Mouse (Mus musculus) midbrain, postnatal 0 days (tissue): Measurements from ENCODE around the gene Ppp2r5e. TPM values are rescaled to one million over a fixed set of nuclear protein-coding genes. Genes with fewer than 3 reads are reported as not detected.
A peak's percentile ranks its signal among the peaks of the same experiment; 100 is the strongest.

Source experiments
- ATAC-seq: fragments of 200-750 bp; cut with Nextera tagmentation; 2 replicates; pipeline ENCODE4 v1.8.0; 2017; ENCODE audit warnings: moderate number of reproducible peaks, mild to moderate bottlenecking, moderate TSS enrichment, moderate library complexity; ENCODE audit not compliant: low FRiP score
- DNase-seq: peaks from one replicate; pipeline ENCODE4 v3.0.0-alpha.2; 2015; ENCODE audit warnings: low spot score
- H3K27ac ChIP-seq: fragments of 300-500 bp; sonication (generic); 2 replicates; pipeline ENCODE4 v1.5.1; 2014; ENCODE audit warnings: low read depth, mild to moderate bottlenecking, low read length, mixed read lengths
- H3K27me3 ChIP-seq: fragments of 300-500 bp; sonication (generic); 2 replicates; pipeline ENCODE4 v1.6.1; 2014; ENCODE audit warnings: low read length, control low read depth, mixed read lengths; ENCODE audit not compliant: insufficient read depth
- H3K36me3 ChIP-seq: fragments of 300-500 bp; sonication (generic); 2 replicates; pipeline ENCODE4 v1.6.1; 2014; ENCODE audit warnings: low read length, control low read depth, mixed read lengths; ENCODE audit not compliant: insufficient read depth
- H3K4me1 ChIP-seq: fragments of 300-500 bp; sonication (generic); 2 replicates; pipeline ENCODE4 v1.6.1; 2014; ENCODE audit warnings: mild to moderate bottlenecking, control low read depth, antibody characterized with exemption, low read length, mixed read lengths; ENCODE audit not compliant: insufficient read depth
- H3K4me2 ChIP-seq: fragments of 300-500 bp; sonication (generic); 2 replicates; pipeline ENCODE4 v1.6.1; 2014; ENCODE audit warnings: low read depth, mild to moderate bottlenecking, low read length, mixed read lengths; ENCODE audit not compliant: poor library complexity, severe bottlenecking
- H3K4me3 ChIP-seq: fragments of 300-500 bp; sonication (generic); 2 replicates; pipeline ENCODE4 v1.5.1; 2014; ENCODE audit warnings: low read depth, mild to moderate bottlenecking, low read length, moderate library complexity
- H3K9ac ChIP-seq: fragments of 300-500 bp; sonication (generic); replicated peaks from 2 replicates; pipeline ENCODE4 v1.6.1; 2014; ENCODE audit warnings: mild to moderate bottlenecking, low read length, moderate library complexity, mixed read lengths; ENCODE audit not compliant: poor library complexity, severe bottlenecking
- H3K9me3 ChIP-seq: fragments of 300-500 bp; sonication (generic); 2 replicates; pipeline ENCODE4 v1.6.1; 2016; ENCODE audit warnings: low read length, control low read depth
- CTCF ChIP-seq: IDR thresholded peaks from 2 replicates; pipeline ENCODE4 v1.5.1; 2016; ENCODE audit warnings: antibody characterized with exemption, mild to moderate bottlenecking
- WGBS: fragments of 180-500 bp; shearing (Covaris S2); extraction: QIAGEN DNeasy Blood & Tissue Kit; methylation state at CpG from one replicate; pipeline ENCODE4 v1.1.7; 2014; 5-methylcytosine and 5-hydroxymethylcytosine counted together
- polyA plus RNA-seq: library from polyadenylated mRNA; unstranded; fragments of >200 nt; fragmentation: Nextera tagmentation; extraction: Ambion mirVana; gene quantifications from 2 replicates; pipeline ENCODE4 v1.2.1, GENCODE M21; 2015
- total RNA-seq: library from RNA; depleted of rRNA; stranded (reverse); fragments of >200 nt; gene quantifications from 2 replicates; pipeline ENCODE4 v1.2.3, GENCODE M21; 2014

Gene Ppp2r5e
- total and polyA plus RNA-seq, 2 experiments from 2014 or later = 22.8 to 32.9 TPM

- Histone ChIP-seq H3K4me3 (no peak overlapping the region), H3K9me3 (no peaks in the 10 kb centered on the region), H3K9ac (no peak overlapping the region), H3K36me3 (no peaks in the 10 kb centered on the region), H3K27ac (no peak overlapping the region), H3K4me1 (no peaks in the 10 kb centered on the region), H3K4me2 (no peak overlapping the region), H3K27me3 (no peaks in the 10 kb centered on the region)
- DNase-seq (no peak), ATAC-seq (no peak)
- WGBS = 52% methylated on average over 1 of the region's 1 CpGs
- peak; percentile 33; the same call in 1 of the 2 replicates for TF ChIP-seq CTCF
Observed at GRCm38 (mm10) chr12:75629618-75630017, 33.6 kb upstream of the Ppp2r5e start.

GRCm38 (mm10) chr12:75623292-75623691 is 27.2 kb upstream of the Ppp2r5e start:
- Histone ChIP-seq H3K9me3 (no peaks in the 10 kb centered on the region), H3K27me3 (no peaks in the 10 kb centered on the region), H3K27ac (no peak overlapping the region), H3K4me1 (no peaks in the 10 kb centered on the region), H3K4me2 (no peak overlapping the region), H3K36me3 (no peaks in the 10 kb centered on the region), H3K4me3 (no peak overlapping the region), H3K9ac (no peak overlapping the region)
- no peak for TF ChIP-seq CTCF
- ATAC-seq (no peak), DNase-seq (no peak)
- 95% methylated on average over 5 of the region's 5 CpGs for WGBS

- H3K4me1 ChIP-seq = no peaks in the 10 kb centered on the region
- H3K27me3 ChIP-seq = no peaks in the 10 kb centered on the region
- no peak overlapping the region for H3K9ac ChIP-seq
- H3K9me3 ChIP-seq = no peaks in the 10 kb centered on the region
- H3K27ac ChIP-seq = no peak overlapping the region
- no peak overlapping the region for H3K4me2 ChIP-seq
- no peak overlapping the region for H3K4me3 ChIP-seq
- DNase-seq = no peak
- TF ChIP-seq CTCF = no peak
- ATAC-seq = no peak
- WGBS = 78% methylated on average over 3 of the region's 3 CpGs
- H3K36me3 ChIP-seq = no peaks in the 10 kb centered on the region
Observed at GRCm38 (mm10) chr12:75622835-75623234, 26.8 kb upstream of the Ppp2r5e start.

- no peaks in the 10 kb centered on the region for H3K27me3 ChIP-seq
- H3K4me2 ChIP-seq = no peak overlapping the region
- no peaks in the 10 kb centered on the region for H3K9me3 ChIP-seq
- TF ChIP-seq CTCF = no peak
- WGBS = 66% methylated on average over 8 of the region's 8 CpGs
- H3K36me3 ChIP-seq = no peaks in the 10 kb centered on the region
- H3K4me1 ChIP-seq = no peaks in the 10 kb centered on the region
- no peak for ATAC-seq
- no peak overlapping the region for H3K9ac ChIP-seq
- DNase-seq = no peak
- H3K4me3 ChIP-seq = no peak overlapping the region
- H3K27ac ChIP-seq = no peak overlapping the region
Observed at GRCm38 (mm10) chr12:75616841-75617240, 20.8 kb upstream of the Ppp2r5e start.

- TF ChIP-seq CTCF = no peak
- WGBS = 7% methylated on average over 23 of the region's 24 CpGs
- Histone ChIP-seq H3K9ac (no peak overlapping the region), H3K4me3 (0 out of 2 replicates have a peak overlapping the region, but pooled peaks have one; percentile 9), H3K27ac (no peak overlapping the region), H3K36me3 (no peaks in the 10 kb centered on the region), H3K27me3 (no peaks in the 10 kb centered on the region), H3K4me1 (no peaks in the 10 kb centered on the region), H3K9me3 (no peaks in the 10 kb centered on the region), H3K4me2 (peak overlapping the region; percentile 38)
- DNase-seq (no peak), ATAC-seq (no peak)
Observed at GRCm38 (mm10) chr12:75616158-75616791, 20.2 kb upstream of the Ppp2r5e start.

GRCm38 (mm10) chr12:75615556-75615955 is 19.5 kb upstream of the Ppp2r5e start:
- Histone ChIP-seq H3K4me3 (no peak overlapping the region), H3K27ac (no peak overlapping the region), H3K27me3 (no peaks in the 10 kb centered on the region), H3K4me2 (no peak overlapping the region), H3K9me3 (no peaks in the 10 kb centered on the region), H3K9ac (no peak overlapping the region), H3K36me3 (no peaks in the 10 kb centered on the region), H3K4me1 (no peaks in the 10 kb centered on the region)
- no peak for TF ChIP-seq CTCF
- ATAC-seq = no peak
- DNase-seq = no peak
- WGBS = 39% methylated on average over 3 of the region's 3 CpGs
